Mouse (Mus musculus): ENCODE measurements around the gene Rnase9.
"Not testable (repeated sequence)": the region's sequence is repeated elsewhere in the genome, so short reads cannot be mapped to it uniquely, and the experiment has no call there.

Rnase9 gene

DNA sequence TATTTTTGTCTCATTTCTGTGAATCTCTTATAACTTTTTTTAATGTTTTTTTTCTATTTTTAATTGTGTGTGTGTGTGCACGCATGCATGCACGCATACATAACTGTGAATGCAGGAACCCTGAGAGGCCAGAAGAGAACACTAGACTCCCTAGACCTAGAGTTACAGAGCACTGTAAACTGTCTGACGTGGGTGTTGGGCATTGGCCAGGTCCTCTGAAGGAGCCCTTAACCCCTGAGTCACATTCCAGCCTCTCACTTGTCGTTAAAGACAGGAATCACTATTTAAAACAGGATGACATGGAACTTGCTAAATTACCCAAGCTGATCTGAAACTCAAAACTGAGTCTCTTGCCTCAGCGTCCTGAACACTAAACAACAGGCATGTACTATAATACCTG lies 10.3 kb upstream of the Rnase9 start:
- CTCF ChIA-PET, result no interaction called here

GRCm38 (mm10) chr14:51050063-51050462 lies 8.4 kb upstream of the Rnase9 start, which contains the start of gene Rnase11:
Gene Rnase11, minus strand, starts transcription at chr14:51050163.
- CTCF ChIA-PET, result no interaction called here

GRCm38 (mm10) chr14:51047846-51048245 lies 6.2 kb upstream of the Rnase9 start:
- CTCF ChIA-PET, result no interaction called here

DNA sequence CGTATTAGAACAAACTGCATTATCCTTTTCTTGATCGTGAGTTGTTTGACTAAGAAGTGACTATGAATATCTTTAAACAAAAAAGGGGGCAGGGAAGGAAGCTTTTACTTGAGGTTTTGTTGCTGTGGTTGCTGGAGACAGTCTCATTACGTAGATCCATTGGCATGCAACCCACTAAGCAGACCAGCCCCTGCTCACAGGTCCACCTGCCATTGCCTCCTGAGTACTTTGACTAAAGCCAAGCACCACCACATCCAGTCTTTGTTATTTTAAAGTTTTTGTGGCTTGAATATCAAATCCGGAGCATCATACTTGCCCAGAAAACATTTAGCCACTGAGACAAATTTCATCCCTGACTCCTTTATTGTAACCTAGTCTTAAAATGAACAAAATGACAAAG lies 5.5 kb downstream of the Rnase9 start:
- CTCF ChIA-PET, result no interaction called here

DNA sequence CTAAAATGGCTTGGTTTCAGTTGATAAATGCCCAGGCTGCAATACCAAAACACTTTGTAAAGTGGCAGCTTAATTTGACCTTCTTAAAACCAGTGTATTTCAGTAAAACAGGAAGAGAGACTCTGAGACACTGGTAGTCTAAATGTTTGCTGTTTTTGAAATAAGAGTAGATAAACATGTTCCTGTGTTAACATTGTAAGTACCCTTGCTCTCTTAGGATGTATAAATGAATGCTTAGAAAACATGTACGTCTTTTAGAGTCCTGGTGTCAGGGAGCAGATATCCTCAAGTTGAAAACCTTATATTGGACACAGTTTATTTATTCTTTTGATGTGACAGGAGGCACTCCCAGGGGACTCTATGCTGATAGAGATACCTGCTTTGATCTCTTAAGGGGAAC lies 6.5 kb downstream of the Rnase9 start:
- CTCF ChIA-PET, result interaction anchor here (0.7 kb wide), 1 partner anchor 229 kb away, joined by 3 read pairs; no protein-coding TSS in a partner anchor

- CTCF ChIA-PET, result interaction anchor here (0.9 to 1.6 kb wide), 3 partner anchors 22 to 36 kb away, joined by 3 to 12 read pairs (median 3); no protein-coding TSS in a partner anchor
Observed at GRCm38 (mm10) chr14:51027387-51028155, 14.1 kb downstream of the Rnase9 start.

DNA sequence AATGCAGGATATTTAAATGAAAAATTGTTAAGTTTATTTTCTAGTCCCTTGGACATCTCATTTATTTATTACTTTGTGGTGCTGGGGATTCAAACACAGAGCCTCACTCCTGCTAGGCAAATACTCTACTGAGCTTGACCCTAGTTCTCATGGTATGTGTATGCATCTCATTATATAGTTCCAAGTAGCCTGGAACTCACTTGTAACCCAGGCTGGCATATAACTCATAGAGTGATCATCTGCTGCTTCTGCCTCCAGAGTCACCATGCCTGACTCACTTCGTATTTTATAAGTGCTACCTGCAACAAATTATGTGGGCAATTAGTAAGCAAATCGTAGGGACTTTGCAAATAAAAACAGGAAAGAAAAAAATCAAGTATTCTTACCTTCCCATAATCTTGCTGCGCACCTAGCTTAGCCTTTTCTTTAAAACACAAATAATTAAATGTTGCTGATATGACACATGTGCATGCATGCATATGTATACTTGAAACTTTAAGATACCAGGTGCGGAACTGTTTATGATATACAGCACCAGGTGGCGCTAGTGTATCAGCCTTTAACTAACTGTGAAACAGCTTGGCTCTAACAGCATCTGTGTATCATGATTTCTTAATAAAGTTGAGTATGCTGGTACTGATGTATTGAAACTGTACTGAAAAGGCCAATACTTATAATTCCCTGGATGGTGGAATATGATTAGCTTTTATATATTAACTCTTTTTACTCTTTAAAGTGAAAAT lies 15.1 kb downstream of the Rnase9 start:
- CTCF ChIA-PET, result interaction anchor here (1.4 to 1.6 kb wide), 2 partner anchors 23 to 37 kb away, joined by 3 to 12 read pairs; no protein-coding TSS in a partner anchor

- CTCF ChIA-PET, result interaction anchor here (0.6 to 0.7 kb wide), 2 partner anchors 20 to 42 kb away, joined by 3 read pairs; no protein-coding TSS in a partner anchor
Observed at GRCm38 (mm10) chr14:51024820-51025219, 16.8 kb downstream of the Rnase9 start.

GRCm38 (mm10) chr14:51023457-51023856 lies 18.2 kb downstream of the Rnase9 start:
- CTCF ChIA-PET, result no interaction called here

- CTCF ChIA-PET, result no interaction called here
Observed at GRCm38 (mm10) chr14:51017256-51017655, 24.4 kb downstream of the Rnase9 start.

DNA sequence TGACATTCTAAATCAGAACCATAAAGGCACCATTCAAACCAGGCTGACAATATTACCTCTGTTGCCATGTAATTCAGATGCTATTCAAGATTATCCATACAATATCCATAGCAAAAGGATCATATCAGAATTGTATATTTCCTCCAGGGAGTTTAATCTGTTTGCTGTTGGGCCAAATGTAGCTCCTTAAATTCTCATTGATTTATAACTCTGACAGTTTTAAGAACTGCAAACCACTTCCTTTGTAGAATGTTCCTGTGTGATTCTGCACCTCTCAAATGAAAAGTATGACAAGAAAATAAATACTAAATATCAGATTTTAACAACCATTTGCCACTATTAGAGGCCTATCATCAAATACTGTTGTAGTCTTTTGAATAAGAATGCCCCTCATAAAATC lies 25.9 kb downstream of the Rnase9 start:
- CTCF ChIA-PET, result no interaction called here

DNA sequence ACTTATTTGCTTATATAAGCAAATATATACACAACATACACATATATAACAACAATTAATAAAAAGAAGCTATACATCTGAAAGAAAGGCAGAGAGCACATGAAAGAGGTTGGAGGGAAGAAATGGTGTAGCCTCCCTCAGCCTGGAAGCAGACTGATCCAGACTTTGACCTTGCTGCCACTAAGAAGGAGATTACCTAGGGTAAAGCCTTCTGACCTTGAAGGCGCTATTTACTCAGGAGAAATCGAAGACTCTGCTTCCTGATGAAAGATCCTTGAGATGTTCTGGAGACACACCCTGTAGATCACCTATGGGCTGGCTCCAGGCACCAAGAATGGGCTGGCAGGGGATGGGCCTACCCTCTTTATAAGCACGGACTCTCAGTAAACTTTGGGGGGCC lies 26.9 kb downstream of the Rnase9 start:
- CTCF ChIA-PET, result not testable (repeated sequence)

- CTCF ChIA-PET, result no interaction called here
Observed at GRCm38 (mm10) chr14:51009572-51009971, 32.1 kb downstream of the Rnase9 start.

DNA sequence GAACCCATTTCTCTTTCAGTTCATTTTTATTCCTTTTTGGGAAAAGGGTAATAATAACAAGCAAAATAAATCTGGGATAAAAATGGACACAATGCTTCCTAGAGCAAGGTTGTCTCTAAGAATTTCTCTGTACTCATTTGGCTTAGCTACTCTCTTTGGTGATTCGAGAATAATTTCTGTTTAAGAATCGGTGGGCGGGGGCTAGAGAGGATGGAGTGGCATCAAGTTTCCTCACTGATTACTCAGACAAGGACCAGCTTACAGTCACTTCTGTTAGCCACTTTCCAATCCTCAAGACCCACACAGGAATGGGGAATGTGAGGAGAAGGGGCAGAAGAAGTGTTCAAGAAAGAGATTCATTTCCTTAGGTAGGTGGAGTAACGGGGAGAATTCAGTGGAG lies 32.9 kb downstream of the Rnase9 start:
- CTCF ChIA-PET, result no interaction called here

DNA sequence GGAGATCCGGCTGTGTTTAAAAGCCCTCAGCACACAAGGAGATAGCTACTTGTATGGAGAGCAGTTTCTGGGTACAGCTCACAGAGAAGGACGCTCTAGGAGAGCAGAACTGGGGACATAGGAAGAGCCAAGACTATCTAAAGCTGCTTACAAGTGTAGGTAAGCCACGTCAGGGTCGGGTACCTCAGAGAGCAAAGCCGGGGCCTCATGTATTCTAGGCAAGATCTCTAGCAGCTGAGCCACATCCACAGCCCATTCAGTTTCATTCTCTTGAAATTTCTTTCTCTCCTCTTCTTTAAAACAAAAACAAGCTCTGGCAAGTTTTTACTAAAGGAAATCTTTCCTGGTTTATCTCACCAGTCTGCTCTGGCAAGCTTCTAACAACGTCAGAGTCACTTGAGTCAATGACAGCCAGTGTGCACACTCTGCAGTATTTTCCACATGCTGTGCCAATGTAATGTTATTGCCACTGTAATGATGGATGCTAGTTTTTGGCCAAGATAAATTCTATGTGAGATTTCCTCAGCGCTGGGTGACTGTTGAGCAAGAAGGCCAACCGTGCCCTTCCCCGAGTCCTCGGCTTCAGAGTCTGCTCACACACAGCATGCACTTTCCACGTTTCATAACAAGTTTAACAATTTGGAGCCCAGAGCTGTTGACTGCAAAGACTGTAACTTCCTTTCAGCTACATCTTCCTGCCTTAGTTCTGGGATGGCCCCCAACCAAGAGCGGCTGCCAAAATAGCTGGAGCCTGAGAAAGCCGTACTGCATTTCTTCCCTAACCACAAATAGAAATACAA lies 33.6 kb downstream of the Rnase9 start:
- CTCF ChIA-PET, result no interaction called here

DNA sequence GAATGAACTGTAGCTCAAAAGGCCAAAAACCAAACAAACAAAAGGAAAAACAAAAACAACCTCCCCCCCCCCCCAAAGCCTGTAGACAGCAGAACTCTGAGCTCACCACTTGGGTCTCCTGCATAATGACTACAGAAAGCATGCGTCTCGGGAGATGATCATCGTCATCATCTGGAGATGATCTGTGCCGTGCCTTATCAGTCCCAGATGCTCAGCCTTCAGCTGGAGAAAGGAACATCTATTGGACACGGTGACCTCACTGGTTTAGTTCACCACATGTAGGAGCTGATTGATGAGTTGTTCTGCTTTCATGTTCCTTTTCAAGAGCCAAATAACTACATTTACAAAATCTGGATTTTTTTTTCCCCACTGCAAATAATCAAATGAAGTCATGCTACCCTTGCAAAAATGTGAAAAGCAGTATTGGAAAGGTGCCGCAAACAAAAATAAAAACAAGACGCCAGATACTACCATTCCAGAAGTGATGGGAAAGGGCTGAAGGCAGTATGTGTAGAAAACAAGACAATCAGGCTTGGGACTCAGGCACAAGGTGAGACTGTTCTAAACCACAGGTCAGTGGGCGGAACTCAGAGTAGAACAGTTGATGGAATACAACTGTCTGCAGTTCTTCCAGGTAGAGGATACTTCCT lies 34.4 kb downstream of the Rnase9 start, which contains the start of gene Rnase10:
Gene Rnase10, plus strand, starts transcription at position 600 of the 650 bp plus-strand sequence.
- CTCF ChIA-PET, result interaction anchor here (1.0 kb wide), 1 partner anchor 24 kb away, joined by 3 read pairs; no protein-coding TSS in a partner anchor

- CTCF ChIA-PET, result interaction anchor here (1.4 kb wide), 1 partner anchor 67 kb away, joined by 5 read pairs; no protein-coding TSS in a partner anchor
Observed at GRCm38 (mm10) chr14:50997999-50998666, 43.5 kb downstream of the Rnase9 start.

DNA sequence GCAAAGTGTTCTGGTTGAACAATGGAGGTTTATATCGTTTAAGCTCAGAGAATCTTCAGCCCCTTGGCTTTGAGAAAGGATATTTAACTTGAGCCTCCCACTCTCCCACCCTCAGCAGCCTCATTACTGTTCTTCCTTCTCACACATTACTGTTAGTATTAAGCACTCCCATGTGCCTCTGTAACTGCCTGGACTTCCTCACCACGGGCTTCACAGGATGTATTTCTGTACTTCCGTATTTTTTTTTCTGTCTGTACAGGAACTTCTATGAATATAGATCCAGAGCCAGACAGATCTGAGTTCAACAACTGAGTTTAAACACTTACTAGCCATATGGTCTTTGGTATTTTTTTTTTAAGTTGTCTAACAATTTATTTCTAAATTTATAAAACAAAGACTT lies 44.6 kb downstream of the Rnase9 start:
- CTCF ChIA-PET, result interaction anchor here (1.4 kb wide), 1 partner anchor 68 kb away, joined by 5 read pairs; no protein-coding TSS in a partner anchor

DNA sequence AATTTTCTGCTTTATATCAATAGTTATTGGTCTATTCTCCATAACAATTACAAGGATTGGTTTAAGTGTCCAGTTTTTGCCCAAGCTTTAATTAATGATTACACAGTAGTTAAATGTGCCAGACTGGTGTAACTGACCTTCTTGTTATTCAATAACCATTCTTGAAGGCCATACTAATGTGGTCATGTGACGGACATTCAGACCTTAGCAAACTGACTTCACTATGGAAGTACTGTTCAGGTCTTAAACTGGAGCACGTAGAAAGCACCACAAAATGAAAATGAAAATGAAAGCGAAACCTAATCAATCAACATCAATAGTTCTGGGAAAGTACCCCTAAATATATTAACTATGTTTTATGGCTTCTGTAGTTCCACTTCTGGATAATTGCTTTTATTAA lies 50.6 kb downstream of the Rnase9 start:
- CTCF ChIA-PET, result no interaction called here

All from spleen, embryonic (tissue).